In the genomic region with DNA sequence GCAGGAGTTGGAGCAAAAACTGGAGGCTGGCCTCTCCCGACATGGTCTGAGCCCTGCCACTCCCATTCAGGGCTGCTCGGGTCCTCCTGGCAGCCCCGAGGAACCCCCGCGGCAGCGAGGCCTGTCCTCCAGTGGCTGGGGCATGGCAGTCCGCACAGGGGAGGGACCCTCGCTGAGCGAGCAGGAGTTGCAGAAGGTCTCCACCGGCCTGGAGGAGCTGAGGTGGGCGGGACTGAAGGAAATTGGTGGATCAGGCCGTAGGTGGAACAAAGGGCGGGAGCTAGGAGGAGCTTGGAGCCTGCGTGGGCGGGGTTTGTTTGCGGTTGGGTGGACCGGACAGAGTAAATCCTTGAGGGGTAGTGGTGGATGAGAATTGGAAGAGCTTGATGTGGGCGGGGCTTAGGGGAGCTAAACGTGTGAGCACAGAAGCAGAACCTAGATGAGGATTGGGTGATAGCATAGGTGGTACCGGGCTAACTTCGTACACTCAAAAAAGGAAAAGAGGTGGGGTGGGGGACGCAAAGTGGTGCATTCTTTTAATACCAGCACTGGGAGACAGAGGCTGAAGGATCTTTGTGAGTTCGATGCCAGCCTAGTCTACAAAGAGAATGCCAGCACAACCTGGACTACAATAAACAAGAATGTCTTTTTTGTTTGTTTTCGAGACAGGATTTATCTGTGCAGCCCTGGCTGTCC, we compare ENCODE assay signal across 8 mouse cellular contexts. TPM values are rescaled to one million over a fixed set of nuclear protein-coding genes. Genes with fewer than 3 reads are reported as not detected.
DNase-seq lines count a peak whose midpoint lies in the region; ATAC-seq and TF ChIP-seq lines count a peak whose summit lies in the region.

No protein-coding gene starts in this region.

- no peak for TF ChIP-seq CTCF in bone marrow macrophage, adult 2 months (IDR thresholded peaks at IDR 0.05; ENCODE audit: low read depth, low read length)
- no peak for TF ChIP-seq CTCF in heart, adult 2 months (IDR thresholded peaks at IDR 0.05)
- no peak for TF ChIP-seq CTCF in kidney, adult 2 months (conservative IDR thresholded peaks at IDR 0.05; ENCODE audit: insufficient read depth, insufficient read length, low read depth, low read length)

- H3K4me1 ChIP-seq in bone marrow macrophage, adult 2 months (ENCODE audit: control insufficient read depth, insufficient read depth, low read length), result peaks cover 9% of the 10 kb centered on the region
- H3K4me1 ChIP-seq in embryonic facial prominence, embryonic 15.5 days, result peaks cover 27% of the 10 kb centered on the region
- H3K4me1 ChIP-seq in heart, adult 2 months (ENCODE audit: control insufficient read depth, insufficient read depth, low read length), result peaks cover 1% of the 10 kb centered on the region
- H3K4me1 ChIP-seq in kidney, adult 2 months (ENCODE audit: control insufficient read depth, insufficient read depth, low read length), result 0 out of 2 replicates have a peak, but pooled peaks cover 4% of the 10 kb centered on the region
- H3K4me1 ChIP-seq in limb, embryonic 12.5 days (replicated peaks), result peaks cover 10% of the 10 kb centered on the region
- peaks cover 13% of the 10 kb centered on the region for H3K4me1 ChIP-seq in midbrain, embryonic 14.5 days (ENCODE audit: control insufficient read depth, insufficient read depth, low read length)

- peak overlapping the region; percentile 53 for H3K9ac ChIP-seq in embryonic facial prominence, embryonic 15.5 days
- peak overlapping the region; percentile 74 for H3K9ac ChIP-seq in heart, adult 2 months (ENCODE audit: low read depth, low read length)
- peak overlapping the region; percentile 42 for H3K9ac ChIP-seq in limb, embryonic 12.5 days (replicated peaks)
- peak overlapping the region; percentile 50 for H3K9ac ChIP-seq in midbrain, embryonic 14.5 days (replicated peaks; ENCODE audit: low read length)

- 7% methylated on average over 24 of the region's 24 CpGs for WGBS in embryonic facial prominence, embryonic 15.5 days
- 6% methylated on average over 24 of the region's 24 CpGs for WGBS in heart, adult 2 months
- WGBS in kidney, adult 2 months, result 7% methylated on average over 24 of the region's 24 CpGs
- WGBS in limb, embryonic 12.5 days, result 6% methylated on average over 24 of the region's 24 CpGs
- WGBS in midbrain, embryonic 14.5 days, result 7% methylated on average over 24 of the region's 24 CpGs

- H3K4me2 ChIP-seq in embryonic facial prominence, embryonic 15.5 days (replicated peaks), result peak overlapping the region; percentile 97
- H3K4me2 ChIP-seq in limb, embryonic 12.5 days, result peak overlapping the region; percentile 72
- peak overlapping the region; percentile 65 for H3K4me2 ChIP-seq in midbrain, embryonic 14.5 days (ENCODE audit: low read length)

- no peak for TF ChIP-seq EP300 in heart, adult 2 months (IDR thresholded peaks at IDR 0.05; ENCODE audit: insufficient read depth, low read depth, low read length)

- ATAC-seq in embryonic facial prominence, embryonic 15.5 days (ENCODE audit: insufficient number of reproducible peaks, low FRiP score, low TSS enrichment, low read depth), result peak; percentile 90
- peak; percentile 78 for ATAC-seq in limb, embryonic 12.5 days (ENCODE audit: insufficient number of reproducible peaks, insufficient read depth, low FRiP score, low TSS enrichment, low read depth)
- peak; percentile 87 for ATAC-seq in midbrain, embryonic 14.5 days (ENCODE audit: low FRiP score, low TSS enrichment)

- H3K36me3 ChIP-seq in embryonic facial prominence, embryonic 15.5 days, result no peaks in the 10 kb centered on the region
- no peaks in the 10 kb centered on the region for H3K36me3 ChIP-seq in heart, adult 2 months (ENCODE audit: control insufficient read depth, insufficient read depth, low read length)
- no peaks in the 10 kb centered on the region for H3K36me3 ChIP-seq in kidney, adult 2 months (ENCODE audit: control insufficient read depth, insufficient read depth, low read length)
- H3K36me3 ChIP-seq in limb, embryonic 12.5 days, result no peaks in the 10 kb centered on the region
- H3K36me3 ChIP-seq in midbrain, embryonic 14.5 days (ENCODE audit: control insufficient read depth, insufficient read depth, low read length), result no peaks in the 10 kb centered on the region

- H3K79me2 ChIP-seq in heart, adult 2 months (replicated peaks; ENCODE audit: control insufficient read depth, insufficient read depth, low read length), result no peaks in the 10 kb centered on the region

- peak overlapping the region; percentile 20; the same call in 1 of the 2 replicates for H3K27ac ChIP-seq in bone marrow macrophage, adult 2 months (ENCODE audit: insufficient read depth, low read depth, low read length)
- H3K27ac ChIP-seq in embryonic facial prominence, embryonic 15.5 days (replicated peaks), result peak overlapping the region; percentile 91
- peak overlapping the region; percentile 78 for H3K27ac ChIP-seq in heart, adult 2 months
- no peak overlapping the region for H3K27ac ChIP-seq in kidney, adult 2 months (ENCODE audit: insufficient read depth, low read depth, low read length)
- 0 out of 2 replicates have a peak overlapping the region, but pooled peaks have one; percentile 4 for H3K27ac ChIP-seq in limb, embryonic 12.5 days
- peak overlapping the region; percentile 26; the same call in 1 of the 2 replicates for H3K27ac ChIP-seq in midbrain, embryonic 14.5 days (replicated peaks; ENCODE audit: low read depth, low read length)

- TF ChIP-seq POLR2A in bone marrow macrophage, adult 2 months (IDR thresholded peaks at IDR 0.05; ENCODE audit: borderline replicate concordance, low read depth, low read length), result no peak
- peak; percentile 65 for TF ChIP-seq POLR2A in heart, adult 2 months (IDR thresholded peaks at IDR 0.05; ENCODE audit: insufficient read depth, low read depth, low read length)
- TF ChIP-seq POLR2A in kidney, adult 2 months (IDR thresholded peaks at IDR 0.05; ENCODE audit: low read depth, low read length), result no peak

- peak; percentile 88 for DNase-seq in A20 (ENCODE audit: low read depth, low spot score)
- peak; percentile 93 to 94 for DNase-seq in heart, adult 2 months
- DNase-seq in kidney, adult 2 months, result peak; percentile 97
- peak; percentile 90 for DNase-seq in midbrain, embryonic 14.5 days
- peak; percentile 69 to 74 for DNase-seq in spleen, adult 18-20 months

- H3K4me3 ChIP-seq in bone marrow macrophage, adult 2 months (ENCODE audit: insufficient read depth, low read length), result peak overlapping the region; percentile 66
- peak overlapping the region; percentile 60 for H3K4me3 ChIP-seq in embryonic facial prominence, embryonic 15.5 days (replicated peaks)
- H3K4me3 ChIP-seq in heart, adult 2 months, result peak overlapping the region; percentile 70
- peak overlapping the region; percentile 60 for H3K4me3 ChIP-seq in kidney, adult 2 months (ENCODE audit: insufficient read depth, low read depth, low read length)
- H3K4me3 ChIP-seq in limb, embryonic 12.5 days (replicated peaks), result peak overlapping the region; percentile 42
- peak overlapping the region; percentile 37 for H3K4me3 ChIP-seq in midbrain, embryonic 14.5 days (replicated peaks; ENCODE audit: low read depth, low read length)

- H3K27me3 ChIP-seq in embryonic facial prominence, embryonic 15.5 days, result peaks cover 26% of the 10 kb centered on the region
- H3K27me3 ChIP-seq in heart, adult 2 months (ENCODE audit: control insufficient read depth, insufficient read depth, low read length), result no peaks in the 10 kb centered on the region
- H3K27me3 ChIP-seq in kidney, adult 2 months (replicated peaks; ENCODE audit: control insufficient read depth, insufficient read depth, low read length), result no peaks in the 10 kb centered on the region
- H3K27me3 ChIP-seq in limb, embryonic 12.5 days, result peaks cover 42% of the 10 kb centered on the region
- peaks cover 24% of the 10 kb centered on the region for H3K27me3 ChIP-seq in midbrain, embryonic 14.5 days (ENCODE audit: control insufficient read depth, insufficient read depth, low read length)

- intact Hi-C loops in heart, adult 2 months (cut with DNase I), result loop anchor here (2.0 kb wide), 1 partner anchor 22 kb away; no protein-coding TSS in a partner anchor

- no peaks in the 10 kb centered on the region for H3K9me3 ChIP-seq in embryonic facial prominence, embryonic 15.5 days (replicated peaks)
- no peaks in the 10 kb centered on the region for H3K9me3 ChIP-seq in limb, embryonic 12.5 days
- no peaks in the 10 kb centered on the region for H3K9me3 ChIP-seq in midbrain, embryonic 14.5 days (ENCODE audit: control insufficient read depth, low read length)

RNA-seq across cellular contexts. Expression of gene Tsks, which starts 9.8 kb away (rescaled TPM):
- not detected in 2 replicates for polyA plus RNA-seq in bone marrow macrophage, adult 2 months (2012; ENCODE audit: insufficient read depth, insufficient read length, missing spikeins)
- 0.23 TPM in 1 of 2 replicates, not detected in the other for polyA plus RNA-seq in embryonic facial prominence, embryonic 15.5 days (2015; fragmentation: Nextera tagmentation; extraction: Ambion mirVana)
- total RNA-seq in heart, adult 2 months (2021), result not detected
- polyA plus RNA-seq in heart, adult 2 months (2012; rRNA removed), result 0.26 and 1.5 TPM in 2 replicates
- 0.11 and 0.65 TPM in 2 replicates for polyA plus RNA-seq in kidney, adult 2 months (2012; rRNA removed)
- polyA plus RNA-seq in limb, embryonic 12.5 days (2016; fragmentation: Nextera tagmentation; extraction: Ambion mirVana), result 0.11 TPM in 1 of 2 replicates, not detected in the other
- not detected in 2 replicates for polyA plus RNA-seq in midbrain, embryonic 14.5 days (2014; fragmentation: Nextera tagmentation; extraction: Ambion mirVana)

RNA-seq across cellular contexts. Expression of gene Cpt1c, which starts 21.9 kb away (rescaled TPM):
- 0.99 and 2.3 TPM in 2 replicates for polyA plus RNA-seq in bone marrow macrophage, adult 2 months (2012; ENCODE audit: insufficient read depth, insufficient read length, missing spikeins)
- 30.0 and 35.8 TPM in 2 replicates for polyA plus RNA-seq in embryonic facial prominence, embryonic 15.5 days (2015; fragmentation: Nextera tagmentation; extraction: Ambion mirVana)
- 1 to 10 TPM; 1.5 to 2.1 TPM for total RNA-seq in heart, adult 2 months (2021)
- 8.4 and 9.7 TPM in 2 replicates for polyA plus RNA-seq in heart, adult 2 months (2012; rRNA removed)
- polyA plus RNA-seq in kidney, adult 2 months (2012; rRNA removed), result 5.6 and 8.5 TPM in 2 replicates
- polyA plus RNA-seq in limb, embryonic 12.5 days (2016; fragmentation: Nextera tagmentation; extraction: Ambion mirVana), result 27.8 and 29.9 TPM in 2 replicates
- polyA plus RNA-seq in midbrain, embryonic 14.5 days (2014; fragmentation: Nextera tagmentation; extraction: Ambion mirVana), result 50.1 and 52.3 TPM in 2 replicates

RNA-seq across cellular contexts. Expression of gene Ap2a1, which starts 23.5 kb away (rescaled TPM):
- polyA plus RNA-seq in bone marrow macrophage, adult 2 months (2012; ENCODE audit: insufficient read depth, insufficient read length, missing spikeins), result 42.3 and 56.7 TPM in 2 replicates
- polyA plus RNA-seq in embryonic facial prominence, embryonic 15.5 days (2015; fragmentation: Nextera tagmentation; extraction: Ambion mirVana), result 73.0 and 76.2 TPM in 2 replicates
- 10 to 100 TPM; 63.3 to 67.6 TPM for total RNA-seq in heart, adult 2 months (2021)
- polyA plus RNA-seq in heart, adult 2 months (2012; rRNA removed), result 56.1 and 68.1 TPM in 2 replicates
- polyA plus RNA-seq in kidney, adult 2 months (2012; rRNA removed), result 58.0 and 70.6 TPM in 2 replicates
- 74.2 and 77.6 TPM in 2 replicates for polyA plus RNA-seq in limb, embryonic 12.5 days (2016; fragmentation: Nextera tagmentation; extraction: Ambion mirVana)
- 124 and 133 TPM in 2 replicates for polyA plus RNA-seq in midbrain, embryonic 14.5 days (2014; fragmentation: Nextera tagmentation; extraction: Ambion mirVana)

RNA-seq across cellular contexts. Expression of gene Prmt1, which starts 33.6 kb away (rescaled TPM):
- polyA plus RNA-seq in bone marrow macrophage, adult 2 months (2012; ENCODE audit: insufficient read depth, insufficient read length, missing spikeins), result 54.4 and 61.6 TPM in 2 replicates
- 455 and 479 TPM in 2 replicates for polyA plus RNA-seq in embryonic facial prominence, embryonic 15.5 days (2015; fragmentation: Nextera tagmentation; extraction: Ambion mirVana)
- 10 to 100 TPM; 85.4 to 98.0 TPM for total RNA-seq in heart, adult 2 months (2021)
- 96.7 and 139 TPM in 2 replicates for polyA plus RNA-seq in heart, adult 2 months (2012; rRNA removed)
- polyA plus RNA-seq in kidney, adult 2 months (2012; rRNA removed), result 89.9 and 95.4 TPM in 2 replicates
- polyA plus RNA-seq in limb, embryonic 12.5 days (2016; fragmentation: Nextera tagmentation; extraction: Ambion mirVana), result 704 and 706 TPM in 2 replicates
- 236 and 281 TPM in 2 replicates for polyA plus RNA-seq in midbrain, embryonic 14.5 days (2014; fragmentation: Nextera tagmentation; extraction: Ambion mirVana)

RNA-seq across cellular contexts. Expression of gene Irf3, which starts 44.7 kb away (rescaled TPM):
- polyA plus RNA-seq in bone marrow macrophage, adult 2 months (2012; ENCODE audit: insufficient read depth, insufficient read length, missing spikeins), result 91.0 and 94.7 TPM in 2 replicates
- 109 and 110 TPM in 2 replicates for polyA plus RNA-seq in embryonic facial prominence, embryonic 15.5 days (2015; fragmentation: Nextera tagmentation; extraction: Ambion mirVana)
- 10 to 100 TPM; 24.4 to 26.0 TPM for total RNA-seq in heart, adult 2 months (2021)
- polyA plus RNA-seq in heart, adult 2 months (2012; rRNA removed), result 55.6 and 62.6 TPM in 2 replicates
- 105 and 107 TPM in 2 replicates for polyA plus RNA-seq in kidney, adult 2 months (2012; rRNA removed)
- polyA plus RNA-seq in limb, embryonic 12.5 days (2016; fragmentation: Nextera tagmentation; extraction: Ambion mirVana), result 90.9 and 97.2 TPM in 2 replicates
- polyA plus RNA-seq in midbrain, embryonic 14.5 days (2014; fragmentation: Nextera tagmentation; extraction: Ambion mirVana), result 46.7 and 54.0 TPM in 2 replicates
